In genomic region chr17:46029052-46029553, GRCm38 (mm10) we compare ENCODE assay signal across 8 mouse cellular contexts. TPM values are rescaled to one million over a fixed set of nuclear protein-coding genes. Genes with fewer than 3 reads are reported as not detected.
A peak's percentile ranks its signal among the peaks of the same experiment; 100 is the strongest.
DNase-seq lines count a peak whose midpoint lies in the region; ATAC-seq lines count a peak whose summit lies in the region.

No protein-coding gene starts in this region.

- H3K9ac ChIP-seq in lung, embryonic 15.5 days: peak overlapping the region; percentile 99
- peak overlapping the region; percentile 83 for H3K9ac ChIP-seq in intestine, embryonic 16.5 days (ENCODE audit: low read depth, low read length)
- H3K9ac ChIP-seq in neural tube, embryonic 14.5 days (replicated peaks; ENCODE audit: low read depth, low read length): peak overlapping the region; percentile 82

- no peak for DNase-seq in lung, adult 18-20 months
- DNase-seq in forebrain, embryonic 10.5 days (ENCODE audit: extremely low spot score, low spot score): peak; percentile 23
- DNase-seq in frontal cortex, postnatal 10 days (ENCODE audit: low spot score in 2 of 2): no peak
- no peak for DNase-seq in left cerebral cortex, postnatal 14 days (ENCODE audit: low spot score in 2 of 2)
- DNase-seq in adrenal gland, adult 18-20 months (ENCODE audit: low spot score in 2 of 2): no peak

- ATAC-seq in lung, embryonic 15.5 days (ENCODE audit: borderline replicate concordance, extremely low read depth, low FRiP score, low TSS enrichment): no peak
- ATAC-seq in intestine, embryonic 16.5 days: no peak
- no peak for ATAC-seq in neural tube, embryonic 14.5 days (ENCODE audit: low read depth)

- peak overlapping the region; percentile 93 for H3K4me3 ChIP-seq in lung, embryonic 15.5 days
- H3K4me3 ChIP-seq in forebrain, embryonic 10.5 days: peak overlapping the region; percentile 95
- peak overlapping the region; percentile 94 for H3K4me3 ChIP-seq in intestine, embryonic 16.5 days (ENCODE audit: low read length)
- H3K4me3 ChIP-seq in neural tube, embryonic 14.5 days (ENCODE audit: low read depth, low read length): peak overlapping the region; percentile 79

- no peaks in the 10 kb centered on the region for H3K9me3 ChIP-seq in lung, embryonic 15.5 days
- H3K9me3 ChIP-seq in forebrain, embryonic 10.5 days: no peaks in the 10 kb centered on the region
- H3K9me3 ChIP-seq in intestine, embryonic 16.5 days (ENCODE audit: control insufficient read depth, low read length): no peaks in the 10 kb centered on the region
- no peaks in the 10 kb centered on the region for H3K9me3 ChIP-seq in neural tube, embryonic 14.5 days (ENCODE audit: control insufficient read depth, low read length)

- peak overlapping the region; percentile 91 for H3K4me2 ChIP-seq in lung, embryonic 15.5 days
- H3K4me2 ChIP-seq in intestine, embryonic 16.5 days (ENCODE audit: low read depth, low read length): peak overlapping the region; percentile 80
- peak overlapping the region; percentile 91 for H3K4me2 ChIP-seq in neural tube, embryonic 14.5 days (ENCODE audit: low read depth, low read length)

- no peaks in the 10 kb centered on the region for H3K27me3 ChIP-seq in lung, embryonic 15.5 days
- H3K27me3 ChIP-seq in forebrain, embryonic 10.5 days (ENCODE audit: poor library complexity, severe bottlenecking): peaks cover 12% of the 10 kb centered on the region
- H3K27me3 ChIP-seq in intestine, embryonic 16.5 days (replicated peaks; ENCODE audit: control insufficient read depth, insufficient read depth, low read length): no peaks in the 10 kb centered on the region
- no peaks in the 10 kb centered on the region for H3K27me3 ChIP-seq in neural tube, embryonic 14.5 days (ENCODE audit: control insufficient read depth, insufficient read depth, low read length)

- H3K4me1 ChIP-seq in lung, embryonic 15.5 days: peaks cover 58% of the 10 kb centered on the region
- H3K4me1 ChIP-seq in forebrain, embryonic 10.5 days: peaks cover 67% of the 10 kb centered on the region
- H3K4me1 ChIP-seq in intestine, embryonic 16.5 days (ENCODE audit: control insufficient read depth, insufficient read depth, low read length): peaks cover 53% of the 10 kb centered on the region
- H3K4me1 ChIP-seq in neural tube, embryonic 14.5 days (ENCODE audit: control insufficient read depth, insufficient read depth, low read length): peaks cover 28% of the 10 kb centered on the region

- intact Hi-C loops in left cerebral cortex, postnatal 14 days (cut with DNase I): no loop called here

- peaks cover 15% of the 10 kb centered on the region for H3K36me3 ChIP-seq in lung, embryonic 15.5 days
- H3K36me3 ChIP-seq in forebrain, embryonic 10.5 days (replicated peaks): peaks cover 47% of the 10 kb centered on the region
- peaks cover 14% of the 10 kb centered on the region for H3K36me3 ChIP-seq in intestine, embryonic 16.5 days (ENCODE audit: control insufficient read depth, insufficient read depth, low read length)
- H3K36me3 ChIP-seq in neural tube, embryonic 14.5 days (ENCODE audit: control insufficient read depth, insufficient read depth, low read length): peaks cover 4% of the 10 kb centered on the region

- H3K27ac ChIP-seq in lung, embryonic 15.5 days: peak overlapping the region; percentile 98
- peak overlapping the region; percentile 99 for H3K27ac ChIP-seq in forebrain, embryonic 10.5 days
- H3K27ac ChIP-seq in intestine, embryonic 16.5 days (ENCODE audit: low read length): peak overlapping the region; percentile 87
- no peak overlapping the region for H3K27ac ChIP-seq in neural tube, embryonic 14.5 days (ENCODE audit: low read depth, low read length)

- WGBS in lung, embryonic 15.5 days: 14% methylated on average over 2 of the region's 2 CpGs
- WGBS in forebrain, embryonic 10.5 days: 56% methylated on average over 2 of the region's 2 CpGs
- WGBS in intestine, embryonic 16.5 days: 26% methylated on average over 2 of the region's 2 CpGs
- 62% methylated on average over 2 of the region's 2 CpGs for WGBS in neural tube, embryonic 14.5 days

RNA-seq across cellular contexts. Expression of gene Vegfa, which starts 3.1 kb away (rescaled TPM):
- 5.1 and 6.2 TPM in 2 replicates for polyA plus RNA-seq in lung, embryonic 15.5 days (2015; fragmentation: Nextera tagmentation; extraction: Ambion mirVana)
- polyA plus RNA-seq in forebrain, embryonic 10.5 days (2016; fragmentation: Nextera tagmentation; extraction: Ambion mirVana): 2.4 and 2.5 TPM in 2 replicates
- 2.7 and 3.3 TPM in 2 replicates for polyA plus RNA-seq in intestine, embryonic 16.5 days (2015; fragmentation: Nextera tagmentation; extraction: Ambion mirVana)
- polyA plus RNA-seq in neural tube, embryonic 14.5 days (2014; fragmentation: Nextera tagmentation; extraction: Ambion mirVana): 4.7 and 5.0 TPM in 2 replicates
- 10 to 100 TPM; 88.1 to 94.7 TPM for total RNA-seq in left cerebral cortex, postnatal 14 days (2021)
- total RNA-seq in adrenal gland, adult 18-20 months (2021): 100 to 1,000 TPM; 416 to 698 TPM
